Mouse (Mus musculus): Measurements from ENCODE around the gene Exosc2.

GRCm38 (mm10) chr2:31714780-31715179 is 44.3 kb downstream of the Exosc2 start:
- no peak for TF ChIP-seq CTCF (IDR thresholded peaks at IDR 0.05; ENCODE audit: low read depth, low read length)
- no peak for TF ChIP-seq GATA1 (IDR thresholded peaks at IDR 0.05; ENCODE audit: borderline replicate concordance, low read length)

Measured in G1E (cell line).